Mouse (Mus musculus): ENCODE data around the gene Bicd2.

The Bicd2 gene

GRCm38 (mm10) chr13:49326246-49327206 lies 14.9 kb upstream of the Bicd2 start:
- peak; percentile 74 to 80 for DNase-seq

- DNase-seq: no peak
These were observed 13.3 kb upstream of the Bicd2 start for GRCm38 (mm10) chr13:49328101-49328500.

GRCm38 (mm10) chr13:49333250-49333649 lies 8.1 kb upstream of the Bicd2 start:
- no peak for DNase-seq

GRCm38 (mm10) chr13:49335077-49335982 lies 6.1 kb upstream of the Bicd2 start:
- DNase-seq: no peak

- no peak for DNase-seq
These were observed 2.4 kb upstream of the Bicd2 start for GRCm38 (mm10) chr13:49338893-49339546.

- DNase-seq: no peak
These were observed 692 bp downstream of the Bicd2 start for GRCm38 (mm10) chr13:49341831-49342722.

GRCm38 (mm10) chr13:49342723-49343100 lies 1.3 kb downstream of the Bicd2 start:
- no peak for DNase-seq

GRCm38 (mm10) chr13:49344567-49344966 lies 3.2 kb downstream of the Bicd2 start:
- no peak for DNase-seq

- DNase-seq: no peak
These were observed 4.1 kb downstream of the Bicd2 start for GRCm38 (mm10) chr13:49345476-49345875.

- no peak for DNase-seq
These were observed 7.1 kb downstream of the Bicd2 start for GRCm38 (mm10) chr13:49348522-49348921.

GRCm38 (mm10) chr13:49349335-49349734 lies 8.0 kb downstream of the Bicd2 start:
- DNase-seq: no peak

- DNase-seq: no peak
These were observed 8.6 kb downstream of the Bicd2 start for GRCm38 (mm10) chr13:49349836-49350505.

- no peak for DNase-seq
These were observed 11.3 kb downstream of the Bicd2 start for GRCm38 (mm10) chr13:49352581-49353159.

- DNase-seq: no peak
These were observed 12.0 kb downstream of the Bicd2 start for GRCm38 (mm10) chr13:49353422-49353821.

GRCm38 (mm10) chr13:49353991-49354507 lies 12.7 kb downstream of the Bicd2 start:
- DNase-seq: no peak

- no peak for DNase-seq
These were observed 14.2 kb downstream of the Bicd2 start for GRCm38 (mm10) chr13:49355461-49356061.

GRCm38 (mm10) chr13:49356090-49356489 lies 14.7 kb downstream of the Bicd2 start:
- DNase-seq: no peak

- no peak for DNase-seq
These were observed 16.1 kb downstream of the Bicd2 start for GRCm38 (mm10) chr13:49357367-49358026.

- DNase-seq: no peak
These were observed 16.8 kb downstream of the Bicd2 start for GRCm38 (mm10) chr13:49358184-49358583.
